Mouse (Mus musculus) neural tube, embryonic 12.5 days (tissue): ENCODE results near the gene Elfn2. TPM values are rescaled to one million over a fixed set of nuclear protein-coding genes. Genes with fewer than 3 reads are reported as not detected.

Experiments used
- ATAC-seq: fragments of 200-750 bp; cut with Nextera tagmentation; 2 replicates; pipeline ENCODE4 v1.8.0; 2017; ENCODE audit warnings: low read depth, mild to moderate bottlenecking, moderate TSS enrichment, moderate library complexity; ENCODE audit not compliant: low FRiP score
- H3K27ac ChIP-seq: fragments of 300-500 bp; sonication (generic); 2 replicates; pipeline ENCODE4 v1.5.1; 2016
- H3K27me3 ChIP-seq: fragments of 300-500 bp; sonication (generic); replicated peaks from 2 replicates; pipeline ENCODE4 v1.6.1; 2016; ENCODE audit warnings: mild to moderate bottlenecking
- H3K36me3 ChIP-seq: fragments of 300-500 bp; sonication (generic); 2 replicates; pipeline ENCODE4 v1.6.1; 2016; ENCODE audit warnings: mild to moderate bottlenecking
- H3K4me1 ChIP-seq: fragments of 300-500 bp; sonication (generic); 2 replicates; pipeline ENCODE4 v1.6.1; 2016
- H3K4me2 ChIP-seq: fragments of 300-500 bp; sonication (generic); replicated peaks from 2 replicates; pipeline ENCODE4 v1.6.1; 2016; ENCODE audit warnings: mild to moderate bottlenecking
- H3K4me3 ChIP-seq: fragments of 300-500 bp; sonication (generic); 2 replicates; pipeline ENCODE4 v1.5.1; 2016
- H3K9ac ChIP-seq: fragments of 300-500 bp; sonication (generic); 2 replicates; pipeline ENCODE4 v1.6.1; 2016; ENCODE audit warnings: mild to moderate bottlenecking
- H3K9me3 ChIP-seq: fragments of 300-500 bp; sonication (generic); 2 replicates; pipeline ENCODE4 v1.6.1; 2016; ENCODE audit warnings: mild to moderate bottlenecking
- WGBS: fragments of 180-500 bp; shearing (Covaris S2); methylation state at CpG from one replicate; pipeline ENCODE4 v1.1.7; 2016; 5-methylcytosine and 5-hydroxymethylcytosine counted together
- polyA plus RNA-seq: library from polyadenylated mRNA; unstranded; fragments of >200 nt; fragmentation: Nextera tagmentation; extraction: Ambion mirVana; gene quantifications from 2 replicates; pipeline ENCODE4 v1.2.1, GENCODE M21; 2016

Elfn2 gene
- polyA plus RNA-seq, 1 experiment from 2014 or later, result 2.0 TPM

DNA sequence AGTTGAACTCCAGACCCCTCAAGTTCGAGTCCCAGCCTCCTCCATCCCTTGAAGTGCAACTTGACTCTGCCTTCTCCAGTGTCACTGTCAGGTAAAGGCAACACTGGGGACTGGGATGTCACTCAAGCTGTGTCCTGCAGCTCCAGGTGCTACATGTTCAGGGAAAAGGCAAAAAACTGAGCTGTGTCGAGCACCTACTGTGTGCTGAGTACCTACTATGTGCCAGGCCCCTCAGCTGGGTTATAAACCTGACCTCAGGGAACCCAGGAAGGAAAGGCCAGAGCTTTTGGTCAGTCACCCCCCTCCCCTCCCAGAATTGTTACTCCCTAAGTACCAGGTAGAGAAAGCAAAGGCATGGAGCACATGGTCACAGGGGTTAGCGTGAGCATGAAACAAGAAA lies 19.1 kb downstream of the Elfn2 start:
- no peak overlapping the region for H3K9ac ChIP-seq
- WGBS, result 68% methylated on average over 3 of the region's 3 CpGs
- H3K36me3 ChIP-seq, result no peaks in the 10 kb centered on the region
- peaks cover 14% of the 10 kb centered on the region for H3K4me1 ChIP-seq
- no peak overlapping the region for H3K4me3 ChIP-seq
- H3K4me2 ChIP-seq, result no peak overlapping the region
- H3K9me3 ChIP-seq, result no peaks in the 10 kb centered on the region
- H3K27me3 ChIP-seq, result 0 out of 2 replicates have a peak, but pooled peaks cover 3% of the 10 kb centered on the region
- ATAC-seq, result no peak
- no peak overlapping the region for H3K27ac ChIP-seq

- Histone ChIP-seq H3K4me3 (no peak overlapping the region), H3K4me1 (peaks cover 10% of the 10 kb centered on the region; the same call in 1 of the 2 replicates), H3K9me3 (no peaks in the 10 kb centered on the region), H3K27ac (no peak overlapping the region), H3K4me2 (no peak overlapping the region), H3K27me3 (0 out of 2 replicates have a peak, but pooled peaks cover 3% of the 10 kb centered on the region), H3K9ac (no peak overlapping the region), H3K36me3 (no peaks in the 10 kb centered on the region)
- 0 out of 2 replicates have a peak, but pooled peaks have one; percentile 9 for ATAC-seq
- 81% methylated on average over 13 of the region's 13 CpGs for WGBS
Measured at GRCm38 (mm10) chr15:78698491-78699135, 20.0 kb downstream of the Elfn2 start.

- Histone ChIP-seq H3K9ac (no peak overlapping the region), H3K36me3 (no peaks in the 10 kb centered on the region), H3K27me3 (0 out of 2 replicates have a peak, but pooled peaks cover 3% of the 10 kb centered on the region), H3K4me2 (no peak overlapping the region), H3K9me3 (no peaks in the 10 kb centered on the region), H3K27ac (no peak overlapping the region), H3K4me3 (no peak overlapping the region), H3K4me1 (peaks cover 10% of the 10 kb centered on the region; the same call in 1 of the 2 replicates)
- WGBS, result 33% methylated on average over 5 of the region's 5 CpGs
- 0 out of 2 replicates have a peak, but pooled peaks have one; percentile 21 for ATAC-seq
Measured at GRCm38 (mm10) chr15:78698084-78698483, 20.5 kb downstream of the Elfn2 start.

- H3K4me2 ChIP-seq, result no peak overlapping the region
- H3K4me3 ChIP-seq, result no peak overlapping the region
- ATAC-seq, result no peak
- no peak overlapping the region for H3K27ac ChIP-seq
- 20% methylated on average over 5 of the region's 5 CpGs for WGBS
- no peak overlapping the region for H3K9ac ChIP-seq
- H3K27me3 ChIP-seq, result 0 out of 2 replicates have a peak, but pooled peaks cover 3% of the 10 kb centered on the region
- H3K36me3 ChIP-seq, result no peaks in the 10 kb centered on the region
- no peaks in the 10 kb centered on the region for H3K9me3 ChIP-seq
- H3K4me1 ChIP-seq, result peaks cover 17% of the 10 kb centered on the region; the same call in 1 of the 2 replicates
Measured at GRCm38 (mm10) chr15:78695745-78696144, 22.8 kb downstream of the Elfn2 start.

- H3K27ac ChIP-seq, result no peak overlapping the region
- H3K9me3 ChIP-seq, result no peaks in the 10 kb centered on the region
- WGBS, result 62% methylated on average over 8 of the region's 8 CpGs
- no peaks in the 10 kb centered on the region for H3K27me3 ChIP-seq
- no peaks in the 10 kb centered on the region for H3K36me3 ChIP-seq
- 0 out of 2 replicates have a peak overlapping the region, but pooled peaks have one; percentile 17 for H3K9ac ChIP-seq
- H3K4me1 ChIP-seq, result peaks cover 14% of the 10 kb centered on the region; the same call in 1 of the 2 replicates
- no peak overlapping the region for H3K4me3 ChIP-seq
- no peak for ATAC-seq
- H3K4me2 ChIP-seq, result no peak overlapping the region
Measured at GRCm38 (mm10) chr15:78692505-78692904, 26.1 kb downstream of the Elfn2 start.

GRCm38 (mm10) chr15:78690716-78691115 lies 27.9 kb downstream of the Elfn2 start:
- ATAC-seq, result no peak
- no peak overlapping the region for H3K9ac ChIP-seq
- WGBS, result 91% methylated on average over 2 of the region's 2 CpGs
- no peak overlapping the region for H3K4me3 ChIP-seq
- no peak overlapping the region for H3K27ac ChIP-seq
- H3K9me3 ChIP-seq, result no peaks in the 10 kb centered on the region
- no peak overlapping the region for H3K4me2 ChIP-seq
- no peaks in the 10 kb centered on the region for H3K27me3 ChIP-seq
- peaks cover 26% of the 10 kb centered on the region; the same call in 1 of the 2 replicates for H3K4me1 ChIP-seq
- H3K36me3 ChIP-seq, result no peaks in the 10 kb centered on the region

- H3K9ac ChIP-seq, result no peak overlapping the region
- no peaks in the 10 kb centered on the region for H3K36me3 ChIP-seq
- H3K27ac ChIP-seq, result no peak overlapping the region
- peaks cover 42% of the 10 kb centered on the region for H3K4me1 ChIP-seq
- no peaks in the 10 kb centered on the region for H3K9me3 ChIP-seq
- WGBS, result 69% methylated on average over 7 of the region's 7 CpGs
- H3K27me3 ChIP-seq, result no peaks in the 10 kb centered on the region
- H3K4me2 ChIP-seq, result no peak overlapping the region
- H3K4me3 ChIP-seq, result no peak overlapping the region
- no peak for ATAC-seq
Measured at GRCm38 (mm10) chr15:78686910-78687309, 31.7 kb downstream of the Elfn2 start.

DNA sequence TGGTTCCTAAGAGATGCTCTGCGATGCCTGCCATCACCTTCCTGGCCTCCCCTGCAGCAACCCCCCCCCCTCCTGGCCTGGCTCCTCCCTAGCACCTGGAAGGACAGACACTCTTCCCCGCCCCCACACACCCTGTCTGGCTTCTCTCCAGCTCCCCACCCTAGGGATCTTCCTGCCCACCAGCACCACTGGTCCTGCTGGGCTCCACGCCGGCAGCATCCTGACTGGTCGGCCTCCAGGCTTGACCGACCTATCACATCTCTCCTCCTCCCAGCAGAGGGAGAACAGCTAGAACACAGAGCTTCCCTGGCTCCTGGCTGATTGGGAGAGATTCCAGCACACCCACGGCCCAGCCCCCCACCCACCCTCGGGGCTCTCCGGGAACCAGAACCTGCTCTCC lies 34.5 kb downstream of the Elfn2 start:
- Histone ChIP-seq H3K4me2 (peak overlapping the region; percentile 27), H3K36me3 (no peaks in the 10 kb centered on the region), H3K9ac (0 out of 2 replicates have a peak overlapping the region, but pooled peaks have one; percentile 5), H3K27me3 (no peaks in the 10 kb centered on the region), H3K9me3 (no peaks in the 10 kb centered on the region), H3K27ac (peak overlapping the region; percentile 57; the same call in 1 of the 2 replicates), H3K4me1 (peaks cover 68% of the 10 kb centered on the region), H3K4me3 (no peak overlapping the region)
- WGBS, result 6% methylated on average over 9 of the region's 9 CpGs
- peak; percentile 19; the same call in 1 of the 2 replicates for ATAC-seq

DNA sequence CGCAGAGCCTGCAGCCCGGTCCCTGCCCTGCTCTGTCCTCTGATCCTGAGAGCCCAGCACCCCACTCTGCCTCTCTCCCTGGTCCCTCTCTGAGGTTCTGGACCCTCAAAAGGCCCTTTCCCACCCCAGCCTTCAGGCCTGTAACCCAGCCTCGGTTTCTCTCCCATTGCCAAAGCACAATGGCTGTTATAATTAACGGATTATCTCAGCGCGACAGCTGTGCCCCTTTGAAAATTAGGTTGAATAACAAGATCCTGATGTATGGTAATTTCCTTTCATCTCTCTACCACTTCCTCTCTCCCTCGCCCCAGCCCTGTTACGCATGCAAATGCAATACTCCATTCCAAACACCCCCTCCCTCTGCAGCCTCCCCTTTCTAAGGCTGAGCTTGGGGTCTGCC lies 35.1 kb downstream of the Elfn2 start:
- H3K4me1 ChIP-seq, result peaks cover 68% of the 10 kb centered on the region
- 18% methylated on average over 8 of the region's 8 CpGs for WGBS
- no peaks in the 10 kb centered on the region for H3K9me3 ChIP-seq
- no peaks in the 10 kb centered on the region for H3K36me3 ChIP-seq
- no peak overlapping the region for H3K4me3 ChIP-seq
- peak overlapping the region; percentile 29; the same call in 1 of the 2 replicates for H3K9ac ChIP-seq
- no peaks in the 10 kb centered on the region for H3K27me3 ChIP-seq
- H3K27ac ChIP-seq, result peak overlapping the region; percentile 57; the same call in 1 of the 2 replicates
- H3K4me2 ChIP-seq, result peak overlapping the region; percentile 27
- peak; percentile 42; the same call in 1 of the 2 replicates for ATAC-seq

DNA sequence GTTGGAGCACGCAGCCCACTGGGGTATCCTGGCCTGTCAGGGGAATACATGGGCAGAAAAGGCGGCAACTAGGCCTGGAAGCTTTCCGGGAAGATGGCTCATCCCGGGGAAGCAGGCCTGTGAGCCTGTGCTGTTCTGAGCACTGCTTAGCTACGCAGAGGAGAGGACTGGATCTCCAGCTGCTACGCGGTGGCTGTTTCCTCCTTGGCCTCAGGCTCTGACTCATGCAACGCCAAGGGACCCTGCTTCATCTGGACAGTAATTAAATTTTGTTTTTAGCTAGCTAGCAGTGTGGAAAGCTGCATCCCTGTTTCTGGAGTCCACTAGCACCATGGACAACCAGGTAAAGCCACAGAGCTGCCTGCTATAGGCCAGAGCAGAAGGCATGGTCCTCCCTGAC lies 36.8 kb downstream of the Elfn2 start:
- Histone ChIP-seq H3K4me2 (no peak overlapping the region), H3K9me3 (no peaks in the 10 kb centered on the region), H3K9ac (no peak overlapping the region), H3K27ac (no peak overlapping the region), H3K4me3 (no peak overlapping the region), H3K27me3 (no peaks in the 10 kb centered on the region), H3K4me1 (peaks cover 60% of the 10 kb centered on the region), H3K36me3 (no peaks in the 10 kb centered on the region)
- 57% methylated on average over 8 of the region's 8 CpGs for WGBS
- ATAC-seq, result no peak

- no peak overlapping the region for H3K4me2 ChIP-seq
- H3K9ac ChIP-seq, result no peak overlapping the region
- ATAC-seq, result no peak
- H3K9me3 ChIP-seq, result no peaks in the 10 kb centered on the region
- H3K36me3 ChIP-seq, result no peaks in the 10 kb centered on the region
- peaks cover 56% of the 10 kb centered on the region for H3K4me1 ChIP-seq
- H3K27ac ChIP-seq, result no peak overlapping the region
- WGBS, result 85% methylated on average over 8 of the region's 8 CpGs
- no peak overlapping the region for H3K4me3 ChIP-seq
- no peaks in the 10 kb centered on the region for H3K27me3 ChIP-seq
Measured at GRCm38 (mm10) chr15:78681301-78681700, 37.3 kb downstream of the Elfn2 start.

DNA sequence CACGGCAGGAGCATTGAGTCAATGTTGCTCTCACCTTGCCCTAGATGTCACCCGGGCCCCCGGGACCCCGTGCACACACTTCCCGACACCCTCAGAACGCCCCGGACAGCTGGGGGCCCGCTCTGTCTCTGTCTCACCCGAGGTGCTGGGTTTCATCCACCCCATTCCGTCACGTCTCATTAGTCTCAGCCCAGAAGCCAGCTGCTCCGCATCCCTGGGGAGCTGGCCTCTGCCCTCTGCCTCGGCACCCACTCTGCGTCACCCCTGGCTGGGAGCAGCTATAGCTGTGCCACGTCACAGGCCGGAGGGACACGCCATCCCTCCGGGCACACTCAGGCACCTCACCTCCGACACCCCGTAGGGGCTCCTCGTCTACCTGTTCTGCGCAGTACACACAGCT lies 38.3 kb downstream of the Elfn2 start:
- peaks cover 60% of the 10 kb centered on the region for H3K4me1 ChIP-seq
- H3K27me3 ChIP-seq, result no peaks in the 10 kb centered on the region
- H3K9ac ChIP-seq, result no peak overlapping the region
- H3K4me3 ChIP-seq, result no peak overlapping the region
- no peaks in the 10 kb centered on the region for H3K36me3 ChIP-seq
- peak overlapping the region; percentile 15; the same call in 1 of the 2 replicates for H3K27ac ChIP-seq
- H3K4me2 ChIP-seq, result no peak overlapping the region
- ATAC-seq, result no peak
- no peaks in the 10 kb centered on the region for H3K9me3 ChIP-seq
- WGBS, result 59% methylated on average over 22 of the region's 22 CpGs
